Mouse (Mus musculus): ENCODE data around the gene Stau1. TPM values are rescaled to one million over a fixed set of nuclear protein-coding genes. Genes with fewer than 3 reads are reported as not detected.

The Stau1 gene
- polyA plus RNA-seq, 1 experiment from 2014 or later, result 103 TPM

- 53% methylated on average over 4 of the region's 4 CpGs for WGBS
- peaks cover 96% of the 10 kb centered on the region for H3K36me3 ChIP-seq (replicated peaks; ENCODE audit: control insufficient read depth, insufficient read depth)
- no peak overlapping the region for H3K9ac ChIP-seq
- H3K4me3 ChIP-seq (replicated peaks; ENCODE audit: low read length), result no peak overlapping the region
- H3K4me1 ChIP-seq (replicated peaks; ENCODE audit: control insufficient read depth, insufficient read depth, low read length), result no peaks in the 10 kb centered on the region
- no peak overlapping the region for H3K27ac ChIP-seq
- DNase-seq (ENCODE audit: low spot score) (no peak), ATAC-seq (ENCODE audit: low FRiP score) (no peak)
- no peaks in the 10 kb centered on the region for H3K9me3 ChIP-seq (ENCODE audit: control insufficient read depth, low read length)
- H3K4me2 ChIP-seq (replicated peaks), result no peak overlapping the region
- no peaks in the 10 kb centered on the region for H3K27me3 ChIP-seq (ENCODE audit: control insufficient read depth, insufficient read depth, low read length)
Observed at GRCm38 (mm10) chr2:166945456-166945855, 50.6 kb downstream of the Stau1 start.

GRCm38 (mm10) chr2:166944346-166944745, 51.8 kb downstream of the Stau1 start:
- H3K36me3 ChIP-seq (replicated peaks; ENCODE audit: control insufficient read depth, insufficient read depth), result peaks cover 93% of the 10 kb centered on the region
- no peaks in the 10 kb centered on the region for H3K4me1 ChIP-seq (replicated peaks; ENCODE audit: control insufficient read depth, insufficient read depth, low read length)
- no peaks in the 10 kb centered on the region for H3K9me3 ChIP-seq (ENCODE audit: control insufficient read depth, low read length)
- DNase-seq (ENCODE audit: low spot score), result no peak
- no peak overlapping the region for H3K9ac ChIP-seq
- no peak for ATAC-seq (ENCODE audit: low FRiP score)
- no peaks in the 10 kb centered on the region for H3K27me3 ChIP-seq (ENCODE audit: control insufficient read depth, insufficient read depth, low read length)
- 68% methylated on average over 1 of the region's 1 CpGs for WGBS
- no peak overlapping the region for H3K27ac ChIP-seq
- H3K4me3 ChIP-seq (replicated peaks; ENCODE audit: low read length), result no peak overlapping the region
- no peak overlapping the region for H3K4me2 ChIP-seq (replicated peaks)

GRCm38 (mm10) chr2:166943146-166943545, 53.0 kb downstream of the Stau1 start:
- Histone ChIP-seq H3K27me3 (ENCODE audit: control insufficient read depth, insufficient read depth, low read length) (no peaks in the 10 kb centered on the region), H3K36me3 (replicated peaks; ENCODE audit: control insufficient read depth, insufficient read depth) (peaks cover 93% of the 10 kb centered on the region), H3K4me1 (replicated peaks; ENCODE audit: control insufficient read depth, insufficient read depth, low read length) (no peaks in the 10 kb centered on the region), H3K4me2 (replicated peaks) (no peak overlapping the region), H3K9ac (no peak overlapping the region), H3K4me3 (replicated peaks; ENCODE audit: low read length) (no peak overlapping the region), H3K27ac (no peak overlapping the region), H3K9me3 (ENCODE audit: control insufficient read depth, low read length) (no peaks in the 10 kb centered on the region)
- WGBS, result 89% methylated on average over 2 of the region's 2 CpGs
- DNase-seq (ENCODE audit: low spot score) (no peak), ATAC-seq (ENCODE audit: low FRiP score) (no peak)

- Histone ChIP-seq H3K4me2 (replicated peaks) (no peak overlapping the region), H3K9me3 (ENCODE audit: control insufficient read depth, low read length) (no peaks in the 10 kb centered on the region), H3K27ac (no peak overlapping the region), H3K9ac (no peak overlapping the region), H3K36me3 (replicated peaks; ENCODE audit: control insufficient read depth, insufficient read depth) (peaks cover 96% of the 10 kb centered on the region), H3K4me1 (replicated peaks; ENCODE audit: control insufficient read depth, insufficient read depth, low read length) (no peaks in the 10 kb centered on the region), H3K27me3 (ENCODE audit: control insufficient read depth, insufficient read depth, low read length) (no peaks in the 10 kb centered on the region), H3K4me3 (replicated peaks; ENCODE audit: low read length) (no peak overlapping the region)
- 93% methylated on average over 2 of the region's 2 CpGs for WGBS
- DNase-seq (ENCODE audit: low spot score) (no peak), ATAC-seq (ENCODE audit: low FRiP score) (no peak)
Observed at GRCm38 (mm10) chr2:166936166-166936565, 59.9 kb downstream of the Stau1 start.

- Histone ChIP-seq H3K36me3 (replicated peaks; ENCODE audit: control insufficient read depth, insufficient read depth) (peaks cover 96% of the 10 kb centered on the region), H3K4me2 (replicated peaks) (no peak overlapping the region), H3K27ac (no peak overlapping the region), H3K4me3 (replicated peaks; ENCODE audit: low read length) (no peak overlapping the region), H3K4me1 (replicated peaks; ENCODE audit: control insufficient read depth, insufficient read depth, low read length) (no peaks in the 10 kb centered on the region), H3K9ac (no peak overlapping the region), H3K27me3 (ENCODE audit: control insufficient read depth, insufficient read depth, low read length) (no peaks in the 10 kb centered on the region), H3K9me3 (ENCODE audit: control insufficient read depth, low read length) (no peaks in the 10 kb centered on the region)
- no peak for ATAC-seq (ENCODE audit: low FRiP score)
- no peak for DNase-seq (ENCODE audit: low spot score)
- WGBS, result 94% methylated on average over 7 of the region's 7 CpGs
Observed at GRCm38 (mm10) chr2:166935582-166935981, 60.5 kb downstream of the Stau1 start.

- Histone ChIP-seq H3K9ac (no peak overlapping the region), H3K9me3 (ENCODE audit: control insufficient read depth, low read length) (no peaks in the 10 kb centered on the region), H3K27me3 (ENCODE audit: control insufficient read depth, insufficient read depth, low read length) (no peaks in the 10 kb centered on the region), H3K36me3 (replicated peaks; ENCODE audit: control insufficient read depth, insufficient read depth) (peaks cover 97% of the 10 kb centered on the region), H3K4me2 (replicated peaks) (no peak overlapping the region), H3K4me1 (replicated peaks; ENCODE audit: control insufficient read depth, insufficient read depth, low read length) (no peaks in the 10 kb centered on the region), H3K27ac (no peak overlapping the region), H3K4me3 (replicated peaks; ENCODE audit: low read length) (no peak overlapping the region)
- ATAC-seq (ENCODE audit: low FRiP score), result no peak
- WGBS, result 66% methylated on average over 5 of the region's 5 CpGs
- no peak for DNase-seq (ENCODE audit: low spot score)
Observed at GRCm38 (mm10) chr2:166934416-166934815, 61.7 kb downstream of the Stau1 start.

GRCm38 (mm10) chr2:166933943-166934342, 62.2 kb downstream of the Stau1 start:
- Histone ChIP-seq H3K9me3 (ENCODE audit: control insufficient read depth, low read length) (no peaks in the 10 kb centered on the region), H3K9ac (no peak overlapping the region), H3K27me3 (ENCODE audit: control insufficient read depth, insufficient read depth, low read length) (no peaks in the 10 kb centered on the region), H3K4me1 (replicated peaks; ENCODE audit: control insufficient read depth, insufficient read depth, low read length) (no peaks in the 10 kb centered on the region), H3K4me2 (replicated peaks) (no peak overlapping the region), H3K4me3 (replicated peaks; ENCODE audit: low read length) (no peak overlapping the region), H3K27ac (no peak overlapping the region), H3K36me3 (replicated peaks; ENCODE audit: control insufficient read depth, insufficient read depth) (peaks cover 97% of the 10 kb centered on the region)
- ATAC-seq (ENCODE audit: low FRiP score) (no peak), DNase-seq (ENCODE audit: low spot score) (no peak)
- WGBS, result 93% methylated on average over 6 of the region's 6 CpGs

- no peaks in the 10 kb centered on the region for H3K27me3 ChIP-seq (ENCODE audit: control insufficient read depth, insufficient read depth, low read length)
- H3K4me1 ChIP-seq (replicated peaks; ENCODE audit: control insufficient read depth, insufficient read depth, low read length), result no peaks in the 10 kb centered on the region
- no peak overlapping the region for H3K9ac ChIP-seq
- DNase-seq (ENCODE audit: low spot score) (no peak), ATAC-seq (ENCODE audit: low FRiP score) (no peak)
- 85% methylated on average over 2 of the region's 2 CpGs for WGBS
- no peak overlapping the region for H3K27ac ChIP-seq
- H3K9me3 ChIP-seq (ENCODE audit: control insufficient read depth, low read length), result no peaks in the 10 kb centered on the region
- H3K36me3 ChIP-seq (replicated peaks; ENCODE audit: control insufficient read depth, insufficient read depth), result peaks cover 81% of the 10 kb centered on the region
- H3K4me3 ChIP-seq (replicated peaks; ENCODE audit: low read length), result no peak overlapping the region
- H3K4me2 ChIP-seq (replicated peaks), result no peak overlapping the region
Observed at GRCm38 (mm10) chr2:166923971-166924370, 72.1 kb downstream of the Stau1 start.

GRCm38 (mm10) chr2:166910536-166910935, 85.6 kb downstream of the Stau1 start:
- no peak for DNase-seq (ENCODE audit: low spot score)
- no peak for ATAC-seq (ENCODE audit: low FRiP score)
- WGBS, result 99% methylated on average over 8 of the region's 8 CpGs
- no peaks in the 10 kb centered on the region for H3K9me3 ChIP-seq (ENCODE audit: control insufficient read depth, low read length)
- H3K9ac ChIP-seq, result no peak overlapping the region
- H3K4me1 ChIP-seq (replicated peaks; ENCODE audit: control insufficient read depth, insufficient read depth, low read length), result peaks cover 12% of the 10 kb centered on the region
- H3K4me3 ChIP-seq (replicated peaks; ENCODE audit: low read length), result no peak overlapping the region
- H3K27ac ChIP-seq, result no peak overlapping the region
- H3K27me3 ChIP-seq (ENCODE audit: control insufficient read depth, insufficient read depth, low read length), result no peaks in the 10 kb centered on the region
- H3K36me3 ChIP-seq (replicated peaks; ENCODE audit: control insufficient read depth, insufficient read depth), result peaks cover 9% of the 10 kb centered on the region; the same call in 1 of the 2 replicates
- H3K4me2 ChIP-seq (replicated peaks), result no peak overlapping the region

- Histone ChIP-seq H3K9me3 (ENCODE audit: control insufficient read depth, low read length) (no peaks in the 10 kb centered on the region), H3K27ac (no peak overlapping the region), H3K27me3 (ENCODE audit: control insufficient read depth, insufficient read depth, low read length) (no peaks in the 10 kb centered on the region), H3K36me3 (replicated peaks; ENCODE audit: control insufficient read depth, insufficient read depth) (0 out of 2 replicates have a peak, but pooled peaks cover 7% of the 10 kb centered on the region), H3K4me3 (replicated peaks; ENCODE audit: low read length) (no peak overlapping the region), H3K4me2 (replicated peaks) (no peak overlapping the region), H3K9ac (no peak overlapping the region), H3K4me1 (replicated peaks; ENCODE audit: control insufficient read depth, insufficient read depth, low read length) (peaks cover 16% of the 10 kb centered on the region)
- ATAC-seq (ENCODE audit: low FRiP score) (no peak), DNase-seq (ENCODE audit: low spot score) (no peak)
- 98% methylated on average over 3 of the region's 3 CpGs for WGBS
Observed at GRCm38 (mm10) chr2:166909729-166910128, 86.4 kb downstream of the Stau1 start.
